Mouse (Mus musculus) Patski (cell line): ENCODE data around the gene Gmfg. TPM values are rescaled to one million over a fixed set of nuclear protein-coding genes. Genes with fewer than 3 reads are reported as not detected.

Experiments used
- ATAC-seq: fragments of 100-300 bp; one replicate; pipeline ENCODE4 v1.8.0; 2021
- CTCF ChIA-PET: fragments of 350-600 bp; sonication (Branson Sonifier 250); formaldehyde crosslinking; loops from one replicate; lab custom pipeline; 2022; ENCODE audit warnings: inconsistent platforms; lab: Charles Lee
- POLR2A ChIA-PET: fragments of 350-600 bp; sonication (Branson Sonifier 250); formaldehyde crosslinking; loops from one replicate; lab custom pipeline; 2022; ENCODE audit warnings: antibody characterized with exemption, inconsistent platforms; lab: Charles Lee
- DNase-seq: peaks from one replicate; pipeline ENCODE4 v3.0.0-alpha.2; 2011; ENCODE audit warnings: low read depth, low spot score
- H3K27me3 ChIP-seq: fragments of 371-371 bp; one replicate; pipeline ENCODE4 v1.5.1; 2021
- CTCF ChIP-seq: fragments of 100-300 bp; IDR thresholded peaks from one replicate; pipeline ENCODE4 v1.5.1; 2021
- in situ Hi-C: fragments of 300-500 bp; cut with MboI; formaldehyde crosslinking; loops from 3 replicates; pipeline ENCODE4 v1.11.1; 2018; ENCODE audit warnings: low pct_unique_long_range_greater_than_20kb, mixed read lengths
- polyA plus RNA-seq: library from polyadenylated mRNA; unstranded; gene quantifications from one replicate; pipeline ENCODE4 v1.2.3, GENCODE M21; 2021

Gmfg gene
- polyA plus RNA-seq, 1 experiment from 2014 or later: 0.58 TPM

DNA sequence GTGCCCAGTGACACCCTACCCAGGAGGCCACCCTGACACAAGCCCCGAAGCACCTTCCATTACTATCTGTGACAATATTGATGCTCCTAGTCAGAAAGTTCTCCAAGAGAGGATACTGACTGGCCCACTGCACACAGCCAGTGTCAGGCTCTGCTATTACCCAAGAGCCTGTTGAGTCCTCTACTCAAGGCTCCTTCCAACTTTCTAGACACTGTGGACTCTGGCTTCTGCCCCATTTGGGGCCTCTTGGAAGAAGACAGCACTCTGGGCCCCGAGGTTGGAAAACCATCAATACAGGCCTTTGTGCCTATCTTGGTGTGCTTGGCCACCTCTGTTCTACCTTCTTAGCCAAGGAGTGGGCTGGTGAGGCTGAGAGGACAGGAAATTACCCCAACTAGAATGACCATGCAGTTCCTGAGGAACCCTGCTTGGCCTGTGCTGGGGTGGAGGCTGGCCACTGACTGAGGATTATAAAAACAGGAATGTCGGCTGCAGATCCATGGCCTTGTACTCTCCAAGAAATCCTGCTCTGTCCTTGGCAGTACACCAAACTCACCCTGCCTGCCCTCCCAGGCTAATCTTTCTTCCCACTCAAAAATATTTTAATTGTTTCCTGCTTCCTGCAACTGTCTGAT, 26.3 kb upstream of the Gmfg start:
- ChIA-PET POLR2A (no interaction called here), CTCF (interaction anchor here (1.0 kb wide), 1 partner anchor 21 kb away, joined by 3 read pairs; no protein-coding TSS in a partner anchor)
- DNase-seq (no peak), ATAC-seq (no peak)
- H3K27me3 ChIP-seq: no peaks in the 10 kb centered on the region
- in situ Hi-C loops: no loop called here
- no peak for TF ChIP-seq CTCF

DNA sequence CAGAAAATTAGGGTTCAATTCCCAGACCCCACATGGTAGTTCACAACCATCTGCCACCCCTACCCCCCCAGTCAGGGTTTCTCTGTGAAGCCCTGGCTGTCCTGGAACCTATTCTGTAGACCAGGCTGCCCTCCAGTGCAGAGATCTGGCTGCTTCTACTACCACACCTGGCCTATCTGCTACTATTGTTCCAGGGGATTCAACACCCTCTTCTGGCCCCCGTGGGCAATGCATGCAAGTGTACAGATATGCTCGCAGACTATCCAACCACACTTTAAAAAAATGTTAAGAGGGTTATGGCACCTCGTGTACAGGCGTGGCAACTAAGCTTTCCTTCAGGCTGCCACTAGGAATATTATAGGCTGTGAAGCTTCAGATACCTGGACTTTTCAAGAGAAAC, 24.4 kb upstream of the Gmfg start:
- DNase-seq: no peak
- in situ Hi-C loops: no loop called here
- ChIA-PET POLR2A (no interaction called here), CTCF (no interaction called here)
- TF ChIP-seq CTCF: no peak
- H3K27me3 ChIP-seq: no peaks in the 10 kb centered on the region
- ATAC-seq: no peak

DNA sequence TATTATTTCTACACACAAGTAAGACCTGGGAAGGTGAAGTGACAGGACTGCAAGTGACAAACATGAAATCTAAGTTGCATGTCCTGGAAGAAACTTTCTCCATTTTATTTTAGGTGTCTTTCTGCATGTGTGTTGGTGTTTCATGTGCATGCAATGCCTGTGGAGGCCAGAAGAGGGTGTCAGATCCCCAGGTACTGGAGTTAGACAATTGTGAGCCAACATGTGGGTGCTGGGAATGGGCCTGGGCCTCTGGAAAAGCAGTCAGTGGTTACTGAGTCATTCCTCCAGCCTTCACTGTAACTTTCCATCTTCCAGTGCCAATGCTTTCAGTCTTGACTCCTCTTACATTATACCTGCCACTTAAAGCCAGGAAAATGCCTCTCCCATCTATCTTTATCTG, 19.9 kb upstream of the Gmfg start:
- ChIA-PET POLR2A (no interaction called here), CTCF (interaction anchor here (1.4 kb wide), 1 partner anchor 20 kb away, joined by 5 read pairs; the partner anchor contains the start of gene Gmfg)
- ATAC-seq: no peak
- H3K27me3 ChIP-seq: no peaks in the 10 kb centered on the region
- TF ChIP-seq CTCF: peak; percentile 68
- in situ Hi-C loops: no loop called here
- no peak for DNase-seq

DNA sequence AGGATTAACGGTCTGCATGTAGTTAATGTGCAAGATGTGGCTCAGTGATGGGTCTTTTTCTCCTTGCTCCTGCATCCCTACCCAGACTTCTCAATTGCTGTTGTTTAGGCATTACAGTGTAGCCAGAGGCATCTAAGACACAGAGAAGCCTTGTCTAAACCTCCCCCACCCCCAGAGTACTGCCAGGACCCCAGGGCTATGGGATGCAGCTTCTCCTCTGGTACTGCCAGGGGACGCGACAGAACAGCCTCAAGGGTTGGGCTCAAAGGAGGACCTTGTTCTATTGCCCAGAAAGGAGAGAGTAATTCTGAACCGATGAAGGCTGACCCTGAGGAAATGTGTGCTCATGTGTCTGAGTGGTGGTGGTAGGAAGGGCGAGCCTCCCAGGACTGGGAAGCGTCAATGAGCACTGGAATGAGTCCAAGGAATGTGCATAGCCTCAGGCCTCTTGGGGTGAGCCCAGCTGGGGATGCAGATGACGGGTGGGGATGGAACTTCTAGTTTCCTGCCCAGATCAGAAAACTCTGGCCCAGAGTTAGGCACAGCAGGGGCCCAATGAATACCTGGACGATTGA, 19.1 kb upstream of the Gmfg start:
- DNase-seq: peak; percentile 88
- peak; percentile 92 for ATAC-seq
- no peak for TF ChIP-seq CTCF

DNA sequence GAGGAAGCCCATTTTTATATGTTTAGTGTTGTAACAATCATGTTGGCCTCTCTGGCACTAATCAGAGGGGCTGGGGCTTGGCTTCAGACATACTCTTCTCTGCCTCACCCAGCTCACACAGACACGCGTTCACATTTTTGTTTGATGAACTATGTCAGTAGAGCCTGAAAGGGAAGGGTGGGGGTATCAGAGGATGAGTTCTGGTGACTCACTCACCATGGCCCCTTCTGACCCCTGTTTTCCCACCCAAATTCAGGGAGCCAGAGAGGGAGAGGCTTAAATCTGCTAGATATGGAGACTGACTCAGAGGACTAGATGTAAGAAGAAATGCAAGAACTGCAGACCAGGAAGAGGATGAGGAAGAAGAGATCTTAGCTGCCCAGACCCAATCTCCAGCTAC, 17.8 kb upstream of the Gmfg start:
- H3K27me3 ChIP-seq: no peaks in the 10 kb centered on the region
- ChIA-PET CTCF (interaction anchor here (1.4 kb wide), 1 partner anchor 12 kb away, joined by 10 read pairs; no protein-coding TSS in a partner anchor), POLR2A (interaction anchor here (0.5 kb wide), 1 partner anchor 1358 kb away, joined by 3 read pairs; no protein-coding TSS in a partner anchor)
- ATAC-seq: peak; percentile 4
- DNase-seq: no peak
- in situ Hi-C loops: no loop called here
- TF ChIP-seq CTCF: no peak

More for the DNA sequence above, 19.1 kb upstream of the Gmfg start:
- ChIA-PET POLR2A (interaction anchor here (1.0 kb wide), 1 partner anchor 25 kb away, joined by 3 read pairs; no protein-coding TSS in a partner anchor), CTCF (no interaction called here)
- in situ Hi-C loops: no loop called here
- no peaks in the 10 kb centered on the region for H3K27me3 ChIP-seq

DNA sequence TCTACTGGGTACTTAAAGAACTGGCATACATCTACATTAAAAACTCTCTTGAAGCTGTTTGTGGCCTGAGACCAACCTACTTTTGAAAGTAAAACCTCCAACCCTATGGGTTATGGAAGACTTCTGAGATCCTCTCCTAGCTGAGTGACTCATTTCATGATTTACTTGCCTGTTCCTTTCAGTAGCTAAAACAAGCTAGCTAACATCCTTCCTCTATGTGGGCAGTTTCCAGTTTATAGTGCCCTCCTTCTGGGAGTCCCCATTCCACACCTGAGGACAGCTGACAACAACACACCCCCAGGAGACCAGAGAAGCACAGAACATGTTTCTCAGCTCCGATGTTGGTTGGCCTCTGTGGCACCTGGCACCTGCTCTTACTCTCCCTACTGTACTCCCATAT, 14.2 kb upstream of the Gmfg start:
- no peak for DNase-seq
- no peak for TF ChIP-seq CTCF
- ATAC-seq: no peak
- H3K27me3 ChIP-seq: no peaks in the 10 kb centered on the region
- POLR2A ChIA-PET: interaction anchor here (1.1 kb wide), 1 partner anchor 12 kb away, joined by 6 read pairs; no protein-coding TSS in a partner anchor
- CTCF ChIA-PET: interaction anchor here (1.0 to 1.6 kb wide), 2 partner anchors 14 to 174 kb away, joined by 3 read pairs; partner anchors contain the start of gene Gmfg
- in situ Hi-C loops: no loop called here

DNA sequence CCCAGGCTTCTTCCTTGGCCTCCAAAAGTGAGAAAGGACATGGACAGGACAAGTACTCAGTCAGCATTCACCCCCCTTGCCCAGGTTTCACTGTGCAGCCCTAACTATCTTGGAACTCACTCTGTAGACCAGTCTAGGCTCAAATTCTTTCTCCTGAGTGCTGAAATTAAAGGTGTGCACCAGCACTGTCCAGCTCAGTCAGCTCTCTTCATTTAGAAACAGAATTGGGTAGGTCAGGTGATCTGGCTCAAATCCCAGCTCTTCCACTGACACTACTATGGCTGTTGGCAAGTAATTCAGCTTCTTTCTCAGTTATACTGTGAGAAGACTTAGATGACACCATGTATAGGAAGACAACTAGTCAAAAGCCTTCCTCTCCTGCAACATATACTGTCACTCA, 9.5 kb upstream of the Gmfg start:
- TF ChIP-seq CTCF: no peak
- POLR2A ChIA-PET: no interaction called here
- H3K27me3 ChIP-seq: no peaks in the 10 kb centered on the region
- ATAC-seq (no peak), DNase-seq (no peak)
- in situ Hi-C loops: no loop called here
- CTCF ChIA-PET: no interaction called here

DNA sequence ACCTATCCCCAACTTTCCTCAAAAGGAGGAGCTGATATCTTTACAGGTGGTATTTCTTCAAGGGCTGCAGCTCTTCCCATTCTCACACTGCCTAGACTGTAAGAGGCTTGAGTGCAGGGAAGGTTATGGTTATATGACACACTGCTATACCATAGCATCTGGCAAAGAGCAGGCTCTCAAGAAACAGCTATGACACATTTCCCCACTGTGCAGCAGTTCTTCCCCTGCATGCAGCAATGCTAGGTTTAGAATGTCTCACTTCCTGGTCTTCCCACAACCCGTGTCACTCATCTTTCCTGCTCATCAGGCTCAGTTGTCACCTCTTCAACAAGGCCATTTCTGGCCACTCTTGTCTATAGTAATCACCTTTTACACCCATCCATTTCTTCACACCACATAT, 6.7 kb upstream of the Gmfg start:
- H3K27me3 ChIP-seq: no peaks in the 10 kb centered on the region
- CTCF ChIA-PET: interaction anchor here (2.9 kb wide), 1 partner anchor 11 kb away, joined by 10 read pairs; no protein-coding TSS in a partner anchor
- POLR2A ChIA-PET: no interaction called here
- no peak for DNase-seq
- in situ Hi-C loops: no loop called here
- no peak for TF ChIP-seq CTCF
- no peak for ATAC-seq

DNA sequence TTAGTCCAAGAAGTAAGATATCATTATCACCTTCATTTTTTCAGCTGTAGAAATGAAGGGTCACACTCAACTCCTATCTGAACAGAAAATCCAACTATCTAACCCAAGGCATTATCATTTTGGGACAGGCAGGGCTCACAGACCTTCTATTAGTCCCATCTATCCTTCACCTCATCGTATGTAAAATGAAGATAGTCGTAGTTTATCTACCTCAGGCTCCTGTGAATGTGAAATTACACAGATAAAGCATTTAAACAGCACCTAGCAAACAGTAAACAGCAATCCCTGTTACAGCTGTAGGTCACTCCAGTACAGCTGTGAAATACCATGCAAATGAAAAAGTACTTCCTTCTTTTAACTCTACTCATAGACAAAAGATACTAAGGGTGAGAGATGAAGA, 5.0 kb upstream of the Gmfg start:
- no peak for TF ChIP-seq CTCF
- DNase-seq: no peak
- in situ Hi-C loops: no loop called here
- POLR2A ChIA-PET: no interaction called here
- H3K27me3 ChIP-seq: no peaks in the 10 kb centered on the region
- ATAC-seq: no peak
- CTCF ChIA-PET: interaction anchor here (0.8 to 2.9 kb wide), 7 partner anchors 10 to 46 kb away, joined by 3 to 10 read pairs (median 3); no protein-coding TSS in a partner anchor

DNA sequence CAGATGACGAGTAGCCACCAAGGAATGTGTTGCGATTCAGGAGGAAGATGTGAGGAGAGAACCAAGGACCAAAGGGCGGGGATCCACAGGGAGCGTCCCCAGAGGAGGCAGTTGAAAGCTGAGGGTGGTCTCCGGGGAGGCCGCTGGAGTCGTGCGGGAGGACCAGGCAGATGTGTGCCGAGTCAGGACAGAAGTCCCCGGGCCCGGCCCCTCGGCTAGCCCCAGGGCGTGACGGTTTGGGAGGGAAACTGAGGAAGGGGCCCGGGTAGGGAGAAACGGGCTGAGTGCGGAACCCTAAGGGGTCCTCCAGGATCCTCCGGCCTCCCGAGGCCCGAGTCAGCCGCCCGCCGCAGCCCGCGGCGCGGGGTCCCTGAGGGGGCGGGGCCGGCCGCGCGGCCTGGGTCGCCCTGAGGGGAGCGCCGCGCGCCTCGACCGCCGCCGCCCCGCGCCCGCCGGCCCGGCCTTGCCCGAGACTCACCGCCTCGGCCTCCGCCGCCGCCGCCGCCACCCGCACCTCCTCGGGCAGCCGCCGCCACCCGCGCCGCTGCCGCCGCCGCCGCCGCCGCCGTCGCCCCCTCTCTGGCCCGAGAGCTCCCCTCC, 1.5 kb upstream of the Gmfg start:
- in situ Hi-C loops: no loop called here
- no peak for TF ChIP-seq CTCF
- H3K27me3 ChIP-seq: no peaks in the 10 kb centered on the region
- ChIA-PET CTCF (interaction anchor here (1.9 kb wide), 1 partner anchor 21 kb away, joined by 5 read pairs; no protein-coding TSS in a partner anchor), POLR2A (interaction anchor here (0.6 kb wide), 1 partner anchor 833 kb away, joined by 6 read pairs; no protein-coding TSS in a partner anchor)
- ATAC-seq (no peak), DNase-seq (no peak)
